Mouse (Mus musculus) midbrain, embryonic 12.5 days (tissue): ENCODE data around the gene Dars2. TPM values are rescaled to one million over a fixed set of nuclear protein-coding genes. Genes with fewer than 3 reads are reported as not detected.

Experiments used
- ATAC-seq: fragments of 200-750 bp; cut with Nextera tagmentation; 2 replicates; pipeline ENCODE4 v1.8.0; 2017; ENCODE audit warnings: low read depth, moderate TSS enrichment, moderate library complexity; ENCODE audit not compliant: low FRiP score
- H3K27ac ChIP-seq: fragments of 300-500 bp; sonication (generic); replicated peaks from 2 replicates; pipeline ENCODE4 v1.5.1; 2016; ENCODE audit warnings: mild to moderate bottlenecking
- H3K27me3 ChIP-seq: fragments of 300-500 bp; sonication (generic); 2 replicates; pipeline ENCODE4 v1.6.1; 2016; ENCODE audit warnings: mild to moderate bottlenecking
- H3K36me3 ChIP-seq: fragments of 300-500 bp; sonication (generic); 2 replicates; pipeline ENCODE4 v1.6.1; 2016
- H3K4me1 ChIP-seq: fragments of 300-500 bp; sonication (generic); 2 replicates; pipeline ENCODE4 v1.6.1; 2016
- H3K4me2 ChIP-seq: fragments of 300-500 bp; sonication (generic); replicated peaks from 2 replicates; pipeline ENCODE4 v1.6.1; 2016; ENCODE audit warnings: mild to moderate bottlenecking, moderate library complexity
- H3K4me3 ChIP-seq: fragments of 300-500 bp; sonication (generic); 2 replicates; pipeline ENCODE4 v1.5.1; 2016; ENCODE audit warnings: mild to moderate bottlenecking
- H3K9ac ChIP-seq: fragments of 300-500 bp; sonication (generic); replicated peaks from 2 replicates; pipeline ENCODE4 v1.6.1; 2016; ENCODE audit warnings: mild to moderate bottlenecking, moderate library complexity
- H3K9me3 ChIP-seq: fragments of 300-500 bp; sonication (generic); 2 replicates; pipeline ENCODE4 v1.6.1; 2016; ENCODE audit warnings: mild to moderate bottlenecking
- WGBS: fragments of 180-500 bp; shearing (Covaris S2); methylation state at CpG from one replicate; pipeline ENCODE4 v1.1.7; 2016; 5-methylcytosine and 5-hydroxymethylcytosine counted together
- polyA plus RNA-seq: library from polyadenylated mRNA; unstranded; fragments of >200 nt; fragmentation: Nextera tagmentation; extraction: Ambion mirVana; gene quantifications from 2 replicates; pipeline ENCODE4 v1.2.1, GENCODE M21; 2016

Gene Dars2
- polyA plus RNA-seq, result 39.1 and 44.7 TPM in 2 replicates

DNA sequence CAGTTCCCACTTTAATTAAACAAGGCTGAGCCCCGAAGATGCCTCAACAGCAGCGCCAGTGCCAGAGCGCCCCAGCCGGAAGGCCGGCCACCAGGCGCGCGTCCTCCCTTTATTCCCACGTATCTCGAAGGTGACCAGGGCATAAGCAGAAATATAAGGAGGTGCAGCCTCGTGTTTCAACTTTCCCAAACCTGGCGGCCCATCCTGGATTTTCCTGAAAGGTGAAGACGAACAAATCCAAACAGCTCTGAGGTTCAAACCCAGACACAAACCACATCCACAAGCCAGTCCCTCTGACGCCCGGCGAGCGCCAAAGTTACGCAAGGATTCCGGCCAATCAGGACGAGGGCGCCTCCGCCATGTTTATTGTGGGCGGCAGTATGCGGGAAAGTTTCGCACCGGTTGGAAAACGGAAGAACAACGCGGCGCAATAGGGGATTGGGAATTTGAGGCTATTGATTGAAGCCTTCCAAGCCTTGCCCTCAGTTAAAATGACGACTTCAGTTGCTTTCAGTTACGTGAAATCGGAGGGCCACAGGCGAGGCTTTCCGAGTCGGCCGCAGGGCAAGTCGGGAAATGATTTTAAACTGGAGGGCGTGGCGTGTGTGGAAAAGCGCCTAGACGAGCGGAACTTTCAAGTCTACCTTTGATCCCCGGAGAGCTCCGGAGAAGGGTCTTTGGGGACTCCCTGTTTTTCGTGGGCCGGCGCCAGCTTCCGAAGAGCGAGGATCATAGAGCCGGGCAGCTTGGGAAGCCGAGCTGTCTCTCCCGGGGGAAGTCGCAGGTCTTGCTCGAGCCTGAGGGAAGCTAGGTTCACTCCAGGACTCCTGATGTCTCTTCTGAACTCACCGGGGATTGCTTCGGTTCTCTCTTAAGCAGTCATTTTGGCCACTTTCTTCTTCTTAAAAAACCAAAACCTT lies at the start of gene Dars2, which contains the start of gene Cenpl:
Gene Dars2, minus strand, starts transcription at position 307 of the 920 bp plus-strand sequence.
Gene Cenpl, plus strand, starts transcription at position 362 of the 920 bp plus-strand sequence.
- WGBS, result under 1% methylated on average over 57 of the region's 57 CpGs
- H3K4me3 ChIP-seq, result peak within 1 kb of the TSS; percentile 79
- H3K4me1 ChIP-seq, result peaks cover 32% of the 10 kb centered on the region
- peak within 1 kb of the TSS; percentile 84 for H3K4me2 ChIP-seq
- no peaks in the 10 kb centered on the region for H3K9me3 ChIP-seq
- H3K36me3 ChIP-seq, result no peaks in the 10 kb centered on the region
- peak within 1 kb of the TSS; percentile 69 for H3K27ac ChIP-seq
- H3K27me3 ChIP-seq, result no peaks in the 10 kb centered on the region
- peak; percentile 98 for ATAC-seq
- peak within 1 kb of the TSS; percentile 80 for H3K9ac ChIP-seq

DNA sequence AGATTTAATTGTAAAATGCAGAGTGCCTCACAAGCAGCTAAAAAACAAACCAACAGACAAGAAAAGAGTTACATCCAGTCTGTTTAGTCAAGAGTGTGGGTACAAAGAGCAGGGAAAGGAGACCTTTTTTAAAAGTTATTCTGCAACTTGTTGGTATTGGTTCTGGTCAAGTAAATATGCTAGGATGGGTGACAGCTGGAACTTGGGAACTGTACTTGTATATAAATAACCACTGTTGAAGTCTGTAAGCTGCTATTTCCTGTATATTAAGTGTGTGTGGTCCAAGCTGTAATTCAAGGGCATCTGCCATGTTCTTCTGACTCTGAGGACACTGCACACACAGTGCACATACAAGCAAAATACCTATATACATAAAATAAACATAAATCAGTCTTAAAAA lies 44.1 kb upstream of the Dars2 start:
- peaks cover 2% of the 10 kb centered on the region; the same call in 1 of the 2 replicates for H3K36me3 ChIP-seq
- H3K27me3 ChIP-seq, result no peaks in the 10 kb centered on the region
- no peak overlapping the region for H3K9ac ChIP-seq
- H3K4me2 ChIP-seq, result no peak overlapping the region
- no peak for ATAC-seq
- H3K27ac ChIP-seq, result no peak overlapping the region
- H3K9me3 ChIP-seq, result no peaks in the 10 kb centered on the region
- no peak overlapping the region for H3K4me3 ChIP-seq
- no peaks in the 10 kb centered on the region for H3K4me1 ChIP-seq

DNA sequence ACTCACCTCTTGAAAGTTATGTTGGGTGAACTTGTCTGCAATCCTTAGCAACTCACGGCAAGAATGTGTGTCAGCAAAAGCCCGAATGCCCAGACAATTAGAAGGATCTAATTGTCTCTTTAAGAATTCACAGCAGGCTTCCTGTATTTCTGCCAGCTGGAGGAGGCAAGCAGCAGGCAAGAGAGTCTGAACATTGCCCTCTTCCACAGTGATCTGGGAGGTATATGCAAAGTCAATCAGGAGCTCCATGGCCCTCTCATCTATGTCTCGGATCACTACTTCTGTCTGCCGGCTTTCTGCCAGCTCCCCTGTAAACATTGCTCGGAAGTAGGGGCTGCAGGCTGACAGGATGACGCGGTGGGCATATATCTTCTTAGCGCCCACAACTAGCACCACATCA lies 38.8 kb upstream of the Dars2 start:
- peaks cover 18% of the 10 kb centered on the region for H3K36me3 ChIP-seq
- H3K27me3 ChIP-seq, result no peaks in the 10 kb centered on the region
- no peak overlapping the region for H3K27ac ChIP-seq
- WGBS, result 87% methylated on average over 8 of the region's 8 CpGs
- no peaks in the 10 kb centered on the region for H3K4me1 ChIP-seq
- no peak overlapping the region for H3K4me2 ChIP-seq
- no peaks in the 10 kb centered on the region for H3K9me3 ChIP-seq
- no peak overlapping the region for H3K4me3 ChIP-seq
- ATAC-seq, result no peak
- H3K9ac ChIP-seq, result no peak overlapping the region

DNA sequence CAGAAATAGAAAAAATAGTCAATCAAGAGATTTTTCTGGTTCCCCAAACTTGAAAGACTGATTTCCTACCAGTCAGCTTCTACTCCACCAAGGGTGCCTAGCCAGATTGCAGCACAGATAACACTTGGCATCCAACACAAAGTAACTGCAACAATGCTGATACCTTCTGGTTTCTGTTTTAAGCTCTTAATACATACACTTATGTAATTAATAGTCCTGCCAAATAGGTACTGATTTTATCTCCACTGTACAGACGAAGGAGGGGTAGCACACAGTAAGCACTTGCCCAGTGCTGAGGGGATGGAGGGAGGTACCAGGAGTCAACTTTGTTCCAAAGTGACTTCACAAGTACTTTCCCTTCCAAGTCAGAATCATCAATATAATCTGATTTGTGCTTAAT lies 33.4 kb upstream of the Dars2 start:
- Histone ChIP-seq H3K9ac (no peak overlapping the region), H3K36me3 (peaks cover 27% of the 10 kb centered on the region), H3K27ac (no peak overlapping the region), H3K9me3 (no peaks in the 10 kb centered on the region), H3K4me2 (no peak overlapping the region), H3K4me3 (no peak overlapping the region), H3K4me1 (no peaks in the 10 kb centered on the region), H3K27me3 (no peaks in the 10 kb centered on the region)
- ATAC-seq, result no peak
- 93% methylated on average over 1 of the region's 1 CpGs for WGBS

DNA sequence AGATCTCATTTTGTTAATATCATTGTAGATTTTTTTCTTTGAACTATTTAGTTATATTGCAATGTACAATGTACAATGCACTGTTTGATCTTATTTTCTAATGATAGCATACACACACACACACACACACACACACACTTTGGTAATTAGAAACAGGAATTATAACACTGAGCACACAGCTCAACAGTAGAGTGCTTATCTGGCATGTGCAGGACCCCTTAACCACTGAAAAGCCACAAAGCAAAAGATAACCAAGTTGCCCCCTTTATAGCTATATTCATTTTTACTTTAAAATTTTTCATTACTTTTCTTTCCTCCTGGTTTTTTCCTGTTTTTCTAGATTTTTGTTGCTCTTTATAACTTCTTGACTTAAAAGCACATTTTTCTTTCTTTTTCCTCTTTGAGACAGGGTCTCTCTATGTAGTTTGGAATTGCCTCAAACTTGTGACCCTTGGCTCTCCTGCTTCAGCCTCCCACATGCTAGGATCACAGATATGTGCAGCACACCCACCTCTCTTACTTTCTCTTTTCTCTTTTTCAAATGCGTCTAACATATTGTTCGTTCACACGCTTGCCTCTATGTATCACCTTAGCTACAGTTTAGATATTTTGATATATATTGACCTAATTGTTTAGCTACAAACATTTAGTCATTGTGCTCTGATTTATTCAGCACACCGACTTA lies 29.4 kb upstream of the Dars2 start:
- H3K4me2 ChIP-seq, result no peak overlapping the region
- H3K27me3 ChIP-seq, result no peaks in the 10 kb centered on the region
- H3K9ac ChIP-seq, result no peak overlapping the region
- no peak overlapping the region for H3K27ac ChIP-seq
- no peaks in the 10 kb centered on the region for H3K4me1 ChIP-seq
- H3K4me3 ChIP-seq, result no peak overlapping the region
- H3K36me3 ChIP-seq, result peaks cover 40% of the 10 kb centered on the region
- no peaks in the 10 kb centered on the region for H3K9me3 ChIP-seq
- WGBS, result 97% methylated on average over 4 of the region's 4 CpGs
- ATAC-seq, result no peak

DNA sequence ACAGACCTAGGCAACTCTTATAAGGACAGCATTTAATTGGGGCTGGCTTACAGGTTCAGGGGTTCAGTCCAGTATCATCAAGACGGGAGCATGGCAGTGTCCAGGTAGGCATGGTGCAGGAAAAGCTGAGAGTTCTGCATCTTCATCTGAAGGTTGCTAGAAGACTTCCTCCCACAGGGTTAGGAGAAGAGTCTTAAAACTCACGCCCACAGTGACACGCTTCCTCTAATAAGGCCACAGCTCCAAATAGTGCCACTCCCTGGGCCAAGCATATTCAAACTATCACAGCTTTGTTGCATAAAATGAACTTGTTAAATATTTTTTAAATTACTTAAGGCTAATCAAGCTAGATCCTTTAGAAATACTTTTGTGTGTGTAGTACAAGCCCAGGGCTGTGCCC lies 6.8 kb upstream of the Dars2 start:
- H3K9ac ChIP-seq, result no peak overlapping the region
- 92% methylated on average over 3 of the region's 3 CpGs for WGBS
- no peak overlapping the region for H3K27ac ChIP-seq
- no peak overlapping the region for H3K4me2 ChIP-seq
- H3K9me3 ChIP-seq, result no peaks in the 10 kb centered on the region
- no peak overlapping the region for H3K4me3 ChIP-seq
- ATAC-seq, result no peak
- peaks cover 9% of the 10 kb centered on the region; the same call in 1 of the 2 replicates for H3K36me3 ChIP-seq
- no peaks in the 10 kb centered on the region for H3K27me3 ChIP-seq
- peaks cover 19% of the 10 kb centered on the region for H3K4me1 ChIP-seq

DNA sequence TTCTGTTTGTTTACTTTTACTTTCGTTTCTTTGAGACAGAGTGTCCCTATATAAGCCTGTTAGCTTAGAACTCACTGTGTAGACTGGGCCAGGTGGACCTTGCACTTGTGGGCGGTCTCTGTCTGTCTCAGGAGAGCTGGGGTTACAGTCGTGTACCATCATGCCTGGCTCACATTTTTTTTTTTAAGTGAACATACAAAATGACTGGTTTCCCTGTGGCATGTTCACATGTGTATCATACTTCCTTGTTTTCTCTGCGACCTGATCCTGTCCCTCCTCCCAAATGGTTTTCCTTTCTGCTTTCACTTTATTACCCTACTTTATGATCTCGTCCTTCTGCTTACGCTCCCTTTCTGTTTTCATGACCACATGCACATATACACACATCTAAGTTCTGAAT lies 5.8 kb upstream of the Dars2 start:
- no peak overlapping the region for H3K4me2 ChIP-seq
- peaks cover 29% of the 10 kb centered on the region for H3K4me1 ChIP-seq
- H3K27me3 ChIP-seq, result no peaks in the 10 kb centered on the region
- 92% methylated on average over 6 of the region's 6 CpGs for WGBS
- H3K9ac ChIP-seq, result no peak overlapping the region
- H3K4me3 ChIP-seq, result no peak overlapping the region
- peaks cover 5% of the 10 kb centered on the region; the same call in 1 of the 2 replicates for H3K36me3 ChIP-seq
- H3K27ac ChIP-seq, result no peak overlapping the region
- ATAC-seq, result no peak
- H3K9me3 ChIP-seq, result no peaks in the 10 kb centered on the region

DNA sequence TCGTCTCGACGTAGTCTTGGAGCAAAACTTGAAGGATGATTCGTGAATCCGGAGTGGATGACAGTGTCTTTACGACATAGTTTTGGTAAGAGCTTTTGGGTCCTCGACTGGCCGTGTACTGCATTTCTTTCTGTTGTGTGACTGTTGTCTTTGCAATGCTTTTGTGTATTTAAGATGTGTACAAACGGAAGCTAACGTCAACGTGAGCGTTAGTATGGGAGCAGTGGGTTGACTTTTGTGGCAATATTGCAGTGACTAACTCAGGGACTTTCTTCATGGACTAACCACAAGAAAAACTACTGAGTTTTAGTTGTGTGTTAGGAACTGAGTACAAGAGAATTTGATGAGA lies 788 bp upstream of the Dars2 start:
- Histone ChIP-seq H3K27ac (no peak overlapping the region; the same call in 1 of the 2 replicates), H3K27me3 (no peaks in the 10 kb centered on the region), H3K9me3 (no peaks in the 10 kb centered on the region), H3K36me3 (no peaks in the 10 kb centered on the region), H3K4me3 (peak overlapping the region; percentile 79), H3K4me1 (peaks cover 32% of the 10 kb centered on the region), H3K9ac (peak overlapping the region; percentile 67), H3K4me2 (peak overlapping the region; percentile 59)
- ATAC-seq, result no peak
- WGBS, result under 1% methylated on average over 12 of the region's 12 CpGs

DNA sequence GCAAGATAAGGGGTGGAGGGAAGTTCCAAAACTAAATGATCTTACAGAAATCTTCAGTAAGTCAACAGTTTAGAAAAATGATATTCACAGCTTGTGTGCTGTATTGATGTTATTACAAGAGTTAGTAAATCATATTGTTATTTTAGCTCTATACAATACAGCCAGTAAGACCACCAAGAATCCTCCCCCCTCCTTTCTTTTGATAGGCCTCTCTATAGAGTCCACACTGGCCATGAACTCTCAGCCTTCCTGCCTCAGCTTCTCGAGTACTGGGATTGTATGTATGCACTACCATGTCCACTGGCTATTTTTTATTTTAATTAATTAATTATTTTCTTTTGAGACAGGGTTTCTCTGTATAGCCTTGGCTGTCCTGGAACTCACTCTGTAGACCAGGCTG lies 7.1 kb downstream of the Dars2 start:
- no peaks in the 10 kb centered on the region for H3K4me1 ChIP-seq
- H3K27ac ChIP-seq, result no peak overlapping the region
- no peak for ATAC-seq
- no peaks in the 10 kb centered on the region for H3K27me3 ChIP-seq
- H3K36me3 ChIP-seq, result peaks cover 10% of the 10 kb centered on the region
- no peak overlapping the region for H3K4me2 ChIP-seq
- WGBS, result 76% methylated on average over 1 of the region's 1 CpGs
- no peaks in the 10 kb centered on the region for H3K9me3 ChIP-seq
- no peak overlapping the region for H3K4me3 ChIP-seq
- H3K9ac ChIP-seq, result no peak overlapping the region

DNA sequence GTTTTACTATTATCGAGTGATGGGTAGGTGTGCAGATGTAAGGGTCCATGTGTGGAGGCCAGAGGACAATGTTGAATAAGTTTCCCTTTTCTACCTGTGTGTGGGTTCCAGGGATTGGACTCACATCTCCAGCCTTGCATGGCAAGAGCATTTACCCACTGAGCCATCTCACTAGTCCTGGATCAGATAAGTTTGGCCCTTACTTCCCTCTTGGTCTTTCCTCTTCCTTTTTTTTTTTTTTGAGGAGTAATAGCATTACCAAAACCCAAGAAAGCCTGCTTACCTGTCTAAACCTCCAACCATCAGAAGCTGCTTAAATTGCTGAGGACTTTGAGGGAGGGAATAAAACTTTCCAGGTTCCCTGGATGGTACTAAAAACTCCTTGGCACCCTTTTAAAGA lies 13.3 kb downstream of the Dars2 start:
- 97% methylated on average over 1 of the region's 1 CpGs for WGBS
- Histone ChIP-seq H3K4me3 (no peak overlapping the region), H3K4me1 (no peaks in the 10 kb centered on the region), H3K27me3 (no peaks in the 10 kb centered on the region), H3K4me2 (no peak overlapping the region), H3K9ac (no peak overlapping the region), H3K9me3 (no peaks in the 10 kb centered on the region), H3K36me3 (peaks cover 32% of the 10 kb centered on the region), H3K27ac (no peak overlapping the region)
- no peak for ATAC-seq

DNA sequence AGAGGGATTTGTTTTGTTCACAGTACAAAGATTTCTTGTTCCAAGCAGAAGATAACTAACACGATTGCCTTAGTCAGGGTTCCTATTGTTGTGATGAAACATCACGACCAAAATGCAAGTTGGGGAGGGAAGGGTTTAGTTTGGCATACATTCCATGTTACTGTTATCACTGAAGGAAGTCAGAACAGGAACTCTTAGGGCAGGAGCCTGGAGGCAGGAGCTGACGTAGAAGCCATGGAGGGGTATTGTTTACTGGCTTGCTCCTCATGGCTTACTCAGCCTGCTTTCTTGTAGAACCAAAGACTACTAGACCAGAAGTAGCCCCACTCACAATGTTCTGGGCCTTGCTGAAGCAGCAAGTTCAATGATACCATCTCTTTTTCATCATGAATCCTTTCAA lies 23.5 kb downstream of the Dars2 start:
- Histone ChIP-seq H3K4me3 (no peak overlapping the region), H3K9me3 (no peaks in the 10 kb centered on the region), H3K9ac (no peak overlapping the region), H3K27ac (no peak overlapping the region), H3K4me1 (no peaks in the 10 kb centered on the region), H3K27me3 (no peaks in the 10 kb centered on the region), H3K36me3 (peaks cover 64% of the 10 kb centered on the region), H3K4me2 (no peak overlapping the region)
- no peak for ATAC-seq
- 87% methylated on average over 3 of the region's 3 CpGs for WGBS

DNA sequence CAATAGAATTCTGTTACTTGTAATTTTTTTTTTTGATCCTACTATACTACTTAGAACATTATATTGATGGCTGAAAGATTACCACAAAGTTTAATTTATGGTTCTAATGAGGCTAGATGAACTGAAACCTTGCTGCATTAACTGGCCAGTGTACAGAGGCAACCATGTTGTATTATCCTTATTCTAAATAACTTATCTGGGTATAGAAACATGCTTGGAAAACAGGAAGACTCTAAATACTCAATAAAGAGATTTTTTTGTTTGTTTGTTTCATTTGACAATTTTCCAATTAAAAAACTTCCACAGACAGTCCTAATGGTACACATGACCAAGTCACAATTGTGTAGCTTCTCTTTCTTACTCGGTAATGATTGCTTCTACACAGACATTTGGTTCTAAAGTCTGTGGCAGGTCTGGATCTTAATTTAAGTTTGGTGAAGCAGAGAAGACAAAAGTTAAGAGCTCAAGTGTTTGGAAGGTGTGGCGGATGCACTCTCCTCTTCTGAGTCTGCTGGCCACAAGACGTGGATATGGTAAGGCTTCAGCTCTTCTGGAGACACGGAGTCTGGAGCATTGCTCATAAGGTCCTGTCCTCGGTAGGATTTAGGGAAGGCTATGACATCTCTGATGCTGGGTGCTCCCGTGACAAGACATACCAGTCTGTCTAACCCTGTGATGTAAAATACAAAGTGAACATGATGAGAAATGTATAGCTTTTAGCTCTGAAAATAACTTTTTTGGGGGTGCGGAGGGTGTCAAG lies 29.0 kb downstream of the Dars2 start:
- 90% methylated on average over 7 of the region's 7 CpGs for WGBS
- H3K27me3 ChIP-seq, result no peaks in the 10 kb centered on the region
- ATAC-seq, result no peak

More for the DNA sequence above, 29.0 kb downstream of the Dars2 start:
- H3K9ac ChIP-seq, result no peak overlapping the region
- no peaks in the 10 kb centered on the region for H3K9me3 ChIP-seq
- no peak overlapping the region for H3K27ac ChIP-seq
- H3K4me2 ChIP-seq, result no peak overlapping the region
- H3K4me3 ChIP-seq, result no peak overlapping the region
- H3K36me3 ChIP-seq, result peaks cover 84% of the 10 kb centered on the region
- peaks cover 20% of the 10 kb centered on the region for H3K4me1 ChIP-seq
